In genomic region chr5:25001391-25001794, GRCm38 (mm10) we compare ENCODE assay signal across 11 mouse cellular contexts.
A peak's percentile ranks its signal among the peaks of the same experiment; 100 is the strongest.
DNase-seq lines count a peak whose midpoint lies in the region; ATAC-seq lines count a peak whose summit lies in the region.
"Had no signal": no experiment of that assay in that cellular context is flagged by ENCODE, and none has a peak within 500 bp of the region (broad histone marks: within the 10 kb centered on the region; RNA-seq: fewer than 3 reads in every experiment).

No protein-coding gene starts in this region.

- H3K9me3 ChIP-seq in heart, embryonic 11.5 days (replicated peaks; ENCODE audit: control insufficient read depth, low read length) = no peaks in the 10 kb centered on the region
- no peaks in the 10 kb centered on the region for H3K9me3 ChIP-seq in embryonic facial prominence, embryonic 10.5 days
- H3K9me3 ChIP-seq in lung, embryonic 16.5 days (ENCODE audit: control insufficient read depth, low read length) = no peaks in the 10 kb centered on the region
- H3K9me3 ChIP-seq in forebrain, embryonic 16.5 days (ENCODE audit: control insufficient read depth, low read length) = no peaks in the 10 kb centered on the region
- H3K9me3 ChIP-seq: embryonic facial prominence, embryonic 15.5 days had no signal

- WGBS in heart, embryonic 11.5 days (ENCODE audit: insufficient replicate concordance) = 53% methylated on average over 8 of the region's 8 CpGs
- 48% methylated on average over 8 of the region's 8 CpGs for WGBS in embryonic facial prominence, embryonic 10.5 days
- 15% methylated on average over 8 of the region's 8 CpGs for WGBS in lung, embryonic 16.5 days
- WGBS in forebrain, embryonic 16.5 days = 70% methylated on average over 8 of the region's 8 CpGs

- no peak for ATAC-seq in heart, embryonic 11.5 days (replicated peaks; ENCODE audit: insufficient number of reproducible peaks, low FRiP score, low TSS enrichment)
- peak; percentile 59 for ATAC-seq in lung, embryonic 16.5 days (ENCODE audit: low read depth)
- no peak for ATAC-seq in forebrain, embryonic 16.5 days
- ATAC-seq: midbrain, embryonic 16.5 days had no signal

- peaks cover 32% of the 10 kb centered on the region for H3K4me1 ChIP-seq in heart, embryonic 11.5 days (ENCODE audit: control insufficient read depth, insufficient read depth, low read length)
- H3K4me1 ChIP-seq in embryonic facial prominence, embryonic 10.5 days = peaks cover 32% of the 10 kb centered on the region
- H3K4me1 ChIP-seq in lung, embryonic 16.5 days (replicated peaks; ENCODE audit: control insufficient read depth, insufficient read depth, low read length) = peaks cover 15% of the 10 kb centered on the region
- H3K4me1 ChIP-seq in forebrain, embryonic 16.5 days (replicated peaks; ENCODE audit: control insufficient read depth, insufficient read depth, low read length) = no peaks in the 10 kb centered on the region

- no peak overlapping the region for H3K27ac ChIP-seq in heart, embryonic 11.5 days (ENCODE audit: low read depth, low read length)
- H3K27ac ChIP-seq in embryonic facial prominence, embryonic 10.5 days (replicated peaks) = peak overlapping the region; percentile 35
- H3K27ac ChIP-seq in lung, embryonic 16.5 days (ENCODE audit: low read length) = no peak overlapping the region
- H3K27ac ChIP-seq in forebrain, embryonic 16.5 days (ENCODE audit: low read length) = no peak overlapping the region
- H3K27ac ChIP-seq: embryonic facial prominence, embryonic 15.5 days had no signal

- H3K4me2 ChIP-seq in heart, embryonic 11.5 days = no peak overlapping the region
- no peak overlapping the region for H3K4me2 ChIP-seq in lung, embryonic 16.5 days (ENCODE audit: low read depth, low read length)
- H3K4me2 ChIP-seq in forebrain, embryonic 16.5 days (ENCODE audit: low read length) = no peak overlapping the region
- H3K4me2 ChIP-seq: embryonic facial prominence, embryonic 15.5 days had no signal

- no peaks in the 10 kb centered on the region for H3K27me3 ChIP-seq in heart, embryonic 11.5 days (ENCODE audit: control insufficient read depth, insufficient read depth, low read length)
- no peaks in the 10 kb centered on the region for H3K27me3 ChIP-seq in embryonic facial prominence, embryonic 10.5 days (replicated peaks; ENCODE audit: low read depth, poor library complexity, severe bottlenecking)
- H3K27me3 ChIP-seq in lung, embryonic 16.5 days (ENCODE audit: control insufficient read depth, insufficient read depth, low read depth, low read length) = no peaks in the 10 kb centered on the region
- H3K27me3 ChIP-seq in forebrain, embryonic 16.5 days (replicated peaks; ENCODE audit: control insufficient read depth, insufficient read depth, low read length) = no peaks in the 10 kb centered on the region
- H3K27me3 ChIP-seq: CH12.LX; embryonic facial prominence, embryonic 15.5 days had no signal

- no peaks in the 10 kb centered on the region for H3K36me3 ChIP-seq in heart, embryonic 11.5 days (ENCODE audit: control insufficient read depth, insufficient read depth, low read length)
- H3K36me3 ChIP-seq in embryonic facial prominence, embryonic 10.5 days (replicated peaks) = no peaks in the 10 kb centered on the region
- H3K36me3 ChIP-seq in lung, embryonic 16.5 days (ENCODE audit: control insufficient read depth, insufficient read depth, low read length) = no peaks in the 10 kb centered on the region
- no peaks in the 10 kb centered on the region for H3K36me3 ChIP-seq in forebrain, embryonic 16.5 days (ENCODE audit: control insufficient read depth, insufficient read depth)
- H3K36me3 ChIP-seq: embryonic facial prominence, embryonic 15.5 days had no signal

- peak; percentile 96 for DNase-seq in heart, adult 11 months
- DNase-seq in 416B (ENCODE audit: low read depth) = peak; percentile 52
- no peak for DNase-seq in embryonic facial prominence, embryonic 10.5 days (ENCODE audit: low spot score)
- no peak for DNase-seq in urinary bladder, postnatal 4 days (ENCODE audit: low spot score in 2 of 2)
- no peak for DNase-seq in thymus, postnatal 14 days

- no peak overlapping the region for H3K4me3 ChIP-seq in heart, embryonic 11.5 days (ENCODE audit: low read depth, low read length)
- no peak overlapping the region for H3K4me3 ChIP-seq in embryonic facial prominence, embryonic 10.5 days
- H3K4me3 ChIP-seq in lung, embryonic 16.5 days (ENCODE audit: low read length) = no peak overlapping the region
- H3K4me3 ChIP-seq in forebrain, embryonic 16.5 days (replicated peaks; ENCODE audit: low read length) = no peak overlapping the region
- H3K4me3 ChIP-seq: embryonic facial prominence, embryonic 15.5 days had no signal

- H3K9ac ChIP-seq in heart, embryonic 11.5 days (ENCODE audit: low read depth, low read length) = no peak overlapping the region
- no peak overlapping the region for H3K9ac ChIP-seq in lung, embryonic 16.5 days (ENCODE audit: low read length)
- no peak overlapping the region for H3K9ac ChIP-seq in forebrain, embryonic 16.5 days (replicated peaks; ENCODE audit: low read depth, low read length)
- H3K9ac ChIP-seq: embryonic facial prominence, embryonic 15.5 days had no signal

Comparison
In these comparisons a context has a peak if more than half of its experiments do, and no peak if none do; other contexts are left out.
1. DNase-seq: peak in heart, adult 11 months (single experiment) and 416B (single experiment); none in embryonic facial prominence, embryonic 10.5 days (single experiment), urinary bladder, postnatal 4 days (0 of 2) and thymus, postnatal 14 days (single experiment).